Mouse (Mus musculus): ENCODE measurements around the gene Gm28053. TPM values are rescaled to one million over a fixed set of nuclear protein-coding genes. Genes with fewer than 3 reads are reported as not detected.

Gm28053 gene
- total and polyA plus RNA-seq, 2 experiments from 2014 or later, result not detected

DNA sequence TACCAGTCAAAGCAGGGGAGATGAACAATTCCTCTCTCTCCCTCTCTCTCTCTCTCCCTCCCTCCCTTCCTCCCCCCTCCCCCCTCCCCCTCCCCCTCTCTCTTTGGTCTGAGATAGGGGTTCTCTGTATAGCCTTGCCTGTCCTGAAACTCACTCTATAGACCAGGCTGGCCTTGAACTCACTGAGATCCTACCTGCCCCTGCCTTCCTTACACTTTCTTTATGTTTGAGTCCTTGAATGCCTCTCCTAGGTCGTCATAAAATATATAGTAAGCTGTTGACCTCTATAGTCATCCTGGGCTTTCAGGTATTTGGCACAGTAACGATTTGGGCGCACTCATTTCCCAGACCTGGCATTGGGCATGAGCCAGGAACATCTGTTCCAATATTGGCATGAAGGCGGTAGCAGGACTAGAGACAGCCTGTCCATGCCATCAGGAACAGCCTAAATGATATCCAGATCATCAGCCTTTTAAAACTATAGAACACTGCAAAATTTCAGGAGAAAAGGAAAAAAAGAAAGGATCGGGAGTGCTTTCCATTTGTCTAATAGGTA, 41.5 kb upstream of the Gm28053 start:
- Histone ChIP-seq H3K36me3 (ENCODE audit: insufficient read depth, low read length) (no peaks in the 10 kb centered on the region), H3K4me3 (ENCODE audit: low read depth, low read length) (no peak overlapping the region), H3K27me3 (ENCODE audit: insufficient read depth, low read length) (no peaks in the 10 kb centered on the region), H3K9me3 (ENCODE audit: low read length) (no peaks in the 10 kb centered on the region), H3K27ac (ENCODE audit: low read depth, low read length) (no peak overlapping the region), H3K9ac (replicated peaks; ENCODE audit: low read length, poor library complexity, severe bottlenecking) (no peak overlapping the region), H3K4me1 (ENCODE audit: insufficient read depth, low read length) (no peaks in the 10 kb centered on the region), H3K4me2 (ENCODE audit: low read depth, low read length, poor library complexity, severe bottlenecking) (no peak overlapping the region)
- ATAC-seq (ENCODE audit: low FRiP score), result no peak
- TF ChIP-seq CTCF (IDR thresholded peaks at IDR 0.05), result no peak
- WGBS, result 89% methylated on average over 5 of the region's 5 CpGs
- no peak for DNase-seq (ENCODE audit: low spot score)

DNA sequence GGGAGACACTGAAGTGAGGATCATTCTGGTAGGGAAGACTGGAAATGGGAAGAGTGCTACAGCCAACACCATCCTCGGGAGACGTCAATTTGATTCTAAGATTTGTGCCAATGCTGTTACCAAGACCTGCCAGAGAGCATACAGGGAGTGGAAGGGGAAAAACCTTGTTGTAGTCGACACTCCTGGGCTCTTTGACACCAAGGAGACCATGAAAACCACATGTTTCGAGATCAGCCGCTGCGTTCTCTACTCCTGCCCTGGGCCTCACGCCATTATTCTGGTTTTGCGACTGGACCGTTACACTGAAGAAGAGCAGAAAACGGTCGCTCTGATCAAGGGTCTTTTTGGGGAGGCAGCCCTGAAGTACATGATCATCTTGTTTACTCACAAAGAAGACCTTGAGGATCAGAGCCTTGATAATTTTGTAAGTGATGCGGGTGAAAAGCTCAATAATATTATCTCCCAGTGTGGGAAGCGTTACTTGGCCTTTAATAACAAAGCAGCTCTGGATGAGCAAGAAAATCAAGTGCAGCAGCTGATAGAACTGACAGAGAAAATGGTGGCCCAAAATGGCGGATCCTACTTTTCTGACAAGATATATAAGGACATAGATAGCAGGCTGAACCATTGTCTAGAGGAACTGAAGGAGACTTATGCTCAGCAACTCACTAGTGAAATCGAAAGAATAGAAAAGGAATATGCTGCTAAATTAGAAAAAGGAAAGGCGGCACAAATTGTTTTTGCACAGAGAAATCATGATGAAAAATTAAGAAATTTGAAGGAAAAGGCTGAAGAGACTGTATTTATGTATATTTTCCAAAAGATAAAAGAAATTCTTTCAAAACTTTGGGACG, 40.7 kb upstream of the Gm28053 start:
- TF ChIP-seq CTCF (IDR thresholded peaks at IDR 0.05), result no peak
- H3K9me3 ChIP-seq (ENCODE audit: low read length), result no peaks in the 10 kb centered on the region
- H3K4me2 ChIP-seq (ENCODE audit: low read depth, low read length, poor library complexity, severe bottlenecking), result no peak overlapping the region
- no peak overlapping the region for H3K4me3 ChIP-seq (ENCODE audit: low read depth, low read length)
- H3K36me3 ChIP-seq (ENCODE audit: insufficient read depth, low read length), result no peaks in the 10 kb centered on the region
- H3K4me1 ChIP-seq (ENCODE audit: insufficient read depth, low read length), result no peaks in the 10 kb centered on the region
- H3K27me3 ChIP-seq (ENCODE audit: insufficient read depth, low read length), result no peaks in the 10 kb centered on the region
- DNase-seq (ENCODE audit: low spot score) (no peak), ATAC-seq (ENCODE audit: low FRiP score) (no peak)
- 95% methylated on average over 17 of the region's 17 CpGs for WGBS
- H3K27ac ChIP-seq (ENCODE audit: low read depth, low read length), result no peak overlapping the region
- no peak overlapping the region for H3K9ac ChIP-seq (replicated peaks; ENCODE audit: low read length, poor library complexity, severe bottlenecking)

DNA sequence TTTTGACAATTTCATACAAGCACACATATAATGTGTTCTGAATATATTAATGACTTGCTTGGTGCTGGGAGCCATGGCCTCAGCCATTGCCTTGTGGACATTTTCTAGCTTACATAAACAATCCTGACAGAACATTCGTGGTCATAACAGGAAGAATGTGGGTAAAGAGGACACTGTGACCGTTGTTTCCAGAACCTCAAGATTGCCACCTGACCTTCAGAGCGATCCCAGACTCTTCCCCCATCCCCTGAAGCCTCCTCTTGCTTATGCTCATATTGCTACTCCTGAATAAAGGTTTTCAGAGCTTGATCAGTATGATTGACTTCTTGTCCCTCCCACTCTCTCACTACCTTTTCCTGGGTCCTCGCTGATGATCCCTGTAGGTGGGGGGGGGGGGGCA, 40.0 kb upstream of the Gm28053 start:
- Histone ChIP-seq H3K4me3 (ENCODE audit: low read depth, low read length) (no peak overlapping the region), H3K4me2 (ENCODE audit: low read depth, low read length, poor library complexity, severe bottlenecking) (no peak overlapping the region), H3K27me3 (ENCODE audit: insufficient read depth, low read length) (no peaks in the 10 kb centered on the region), H3K27ac (ENCODE audit: low read depth, low read length) (no peak overlapping the region), H3K36me3 (ENCODE audit: insufficient read depth, low read length) (no peaks in the 10 kb centered on the region), H3K4me1 (ENCODE audit: insufficient read depth, low read length) (no peaks in the 10 kb centered on the region), H3K9ac (replicated peaks; ENCODE audit: low read length, poor library complexity, severe bottlenecking) (no peak overlapping the region), H3K9me3 (ENCODE audit: low read length) (no peaks in the 10 kb centered on the region)
- TF ChIP-seq CTCF (IDR thresholded peaks at IDR 0.05), result no peak
- DNase-seq (ENCODE audit: low spot score) (no peak), ATAC-seq (ENCODE audit: low FRiP score) (no peak)
- 84% methylated on average over 4 of the region's 4 CpGs for WGBS

DNA sequence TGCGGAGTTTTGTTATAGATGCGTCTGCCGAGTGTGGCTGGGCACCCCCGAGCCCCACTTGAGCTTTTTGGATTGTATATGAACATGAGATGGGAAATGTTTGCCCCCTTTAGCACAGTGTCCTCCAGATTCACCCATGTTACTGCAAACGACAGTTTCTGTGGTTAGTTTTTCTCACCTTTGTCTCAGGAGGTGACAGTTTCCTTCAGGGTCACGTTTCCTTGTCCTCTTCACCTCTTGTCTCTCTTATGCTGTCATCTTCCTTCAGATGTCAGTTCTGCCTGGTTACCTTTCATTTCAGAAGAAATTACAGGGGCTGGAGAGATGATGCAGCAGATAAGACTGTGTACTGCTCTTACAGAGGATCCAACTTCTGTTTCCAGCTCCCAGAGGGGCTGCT, 38.7 kb upstream of the Gm28053 start:
- ATAC-seq (ENCODE audit: low FRiP score) (no peak), DNase-seq (ENCODE audit: low spot score) (no peak)
- Histone ChIP-seq H3K27ac (ENCODE audit: low read depth, low read length) (no peak overlapping the region), H3K36me3 (ENCODE audit: insufficient read depth, low read length) (no peaks in the 10 kb centered on the region), H3K9ac (replicated peaks; ENCODE audit: low read length, poor library complexity, severe bottlenecking) (no peak overlapping the region), H3K27me3 (ENCODE audit: insufficient read depth, low read length) (no peaks in the 10 kb centered on the region), H3K9me3 (ENCODE audit: low read length) (no peaks in the 10 kb centered on the region), H3K4me1 (ENCODE audit: insufficient read depth, low read length) (no peaks in the 10 kb centered on the region), H3K4me2 (ENCODE audit: low read depth, low read length, poor library complexity, severe bottlenecking) (no peak overlapping the region), H3K4me3 (ENCODE audit: low read depth, low read length) (no peak overlapping the region)
- WGBS, result 90% methylated on average over 6 of the region's 6 CpGs
- no peak for TF ChIP-seq CTCF (IDR thresholded peaks at IDR 0.05)

DNA sequence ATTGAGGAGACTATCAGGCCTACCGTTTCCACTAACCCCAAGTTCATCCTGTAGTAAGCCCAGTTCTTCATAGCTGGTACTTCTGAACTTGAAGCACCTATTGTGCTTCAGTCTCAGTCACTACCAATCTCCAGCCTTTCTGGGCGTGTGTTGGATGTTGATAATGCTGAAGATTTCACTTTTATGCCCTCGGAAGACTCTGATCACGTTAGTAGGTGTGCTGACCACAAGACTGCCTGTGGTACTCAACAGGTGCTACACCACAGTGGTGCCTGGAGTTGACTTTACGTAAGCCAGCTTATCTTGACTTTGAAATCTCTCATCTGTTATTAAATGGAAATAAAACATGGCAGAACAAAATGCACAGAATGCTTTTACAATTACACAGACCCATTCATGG, 38.0 kb upstream of the Gm28053 start:
- no peaks in the 10 kb centered on the region for H3K27me3 ChIP-seq (ENCODE audit: insufficient read depth, low read length)
- H3K36me3 ChIP-seq (ENCODE audit: insufficient read depth, low read length), result no peaks in the 10 kb centered on the region
- DNase-seq (ENCODE audit: low spot score) (no peak), ATAC-seq (ENCODE audit: low FRiP score) (no peak)
- WGBS, result 83% methylated on average over 5 of the region's 5 CpGs
- no peak for TF ChIP-seq CTCF (IDR thresholded peaks at IDR 0.05)
- H3K4me2 ChIP-seq (ENCODE audit: low read depth, low read length, poor library complexity, severe bottlenecking), result no peak overlapping the region
- no peak overlapping the region for H3K27ac ChIP-seq (ENCODE audit: low read depth, low read length)
- no peaks in the 10 kb centered on the region for H3K9me3 ChIP-seq (ENCODE audit: low read length)
- H3K4me1 ChIP-seq (ENCODE audit: insufficient read depth, low read length), result no peaks in the 10 kb centered on the region
- H3K9ac ChIP-seq (replicated peaks; ENCODE audit: low read length, poor library complexity, severe bottlenecking), result no peak overlapping the region
- H3K4me3 ChIP-seq (ENCODE audit: low read depth, low read length), result no peak overlapping the region

DNA sequence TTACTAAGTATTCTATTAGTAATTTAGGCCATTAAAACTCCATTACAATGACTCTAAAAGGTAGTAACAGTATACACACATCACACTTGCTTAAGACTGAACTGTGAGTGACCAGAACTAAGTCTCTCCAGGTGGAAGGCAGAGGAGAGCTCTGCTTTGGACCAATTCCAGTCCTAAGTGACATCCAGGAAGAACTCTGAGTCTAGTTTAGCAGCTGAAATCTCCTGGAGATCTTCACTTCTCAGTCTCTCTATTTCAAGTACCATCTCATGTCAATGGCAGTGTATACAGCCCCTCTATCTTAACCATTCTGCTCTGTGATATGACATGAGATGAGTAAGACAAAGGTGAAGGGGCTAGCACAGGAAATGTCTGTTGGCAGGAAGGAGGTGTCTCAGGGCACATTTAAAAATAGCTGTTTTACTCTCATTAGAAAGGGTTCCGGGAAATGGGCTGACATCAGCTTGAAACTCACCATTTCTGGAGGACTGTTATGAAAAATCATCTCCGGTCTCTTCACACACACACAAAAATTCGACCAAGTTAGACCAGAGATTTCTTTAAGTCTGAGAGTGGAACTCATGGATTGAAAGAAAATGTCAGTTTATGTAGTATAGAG, 36.8 kb upstream of the Gm28053 start:
- DNase-seq (ENCODE audit: low spot score) (no peak), ATAC-seq (ENCODE audit: low FRiP score) (no peak)
- TF ChIP-seq CTCF (IDR thresholded peaks at IDR 0.05), result no peak
- Histone ChIP-seq H3K4me2 (ENCODE audit: low read depth, low read length, poor library complexity, severe bottlenecking) (no peak overlapping the region), H3K4me1 (ENCODE audit: insufficient read depth, low read length) (no peaks in the 10 kb centered on the region), H3K4me3 (ENCODE audit: low read depth, low read length) (no peak overlapping the region), H3K27ac (ENCODE audit: low read depth, low read length) (no peak overlapping the region), H3K27me3 (ENCODE audit: insufficient read depth, low read length) (no peaks in the 10 kb centered on the region), H3K36me3 (ENCODE audit: insufficient read depth, low read length) (no peaks in the 10 kb centered on the region), H3K9me3 (ENCODE audit: low read length) (no peaks in the 10 kb centered on the region), H3K9ac (replicated peaks; ENCODE audit: low read length, poor library complexity, severe bottlenecking) (no peak overlapping the region)
- WGBS, result 81% methylated on average over 3 of the region's 3 CpGs
